Mouse (Mus musculus) kidney, postnatal 0 days (tissue): ENCODE data around the gene Skap2. TPM values are rescaled to one million over a fixed set of nuclear protein-coding genes. Genes with fewer than 3 reads are reported as not detected.

Experiments used
- ATAC-seq: fragments of 200-750 bp; cut with Nextera tagmentation; replicated peaks from 2 replicates; pipeline ENCODE4 v1.8.0; 2017; ENCODE audit warnings: low read depth, moderate number of reproducible peaks, moderate TSS enrichment, moderate library complexity; ENCODE audit not compliant: low FRiP score
- DNase-seq: peaks from one replicate; pipeline ENCODE4 v3.0.0-alpha.2; 2016; ENCODE audit warnings: low spot score
- H3K27ac ChIP-seq: fragments of 300-500 bp; sonication (generic); 2 replicates; pipeline ENCODE4 v1.5.1; 2014; ENCODE audit warnings: mild to moderate bottlenecking
- H3K27me3 ChIP-seq: fragments of 300-500 bp; sonication (generic); 2 replicates; pipeline ENCODE4 v1.6.1; 2014; ENCODE audit warnings: low read length, mixed read lengths; ENCODE audit not compliant: insufficient read depth
- H3K36me3 ChIP-seq: fragments of 300-500 bp; sonication (generic); 2 replicates; pipeline ENCODE4 v1.6.1; 2014; ENCODE audit warnings: low read length, mixed read lengths; ENCODE audit not compliant: insufficient read depth
- H3K4me1 ChIP-seq: fragments of 300-500 bp; sonication (generic); replicated peaks from 2 replicates; pipeline ENCODE4 v1.6.1; 2014; ENCODE audit warnings: antibody characterized with exemption, low read length, mixed read lengths; ENCODE audit not compliant: insufficient read depth
- H3K4me2 ChIP-seq: fragments of 300-500 bp; sonication (generic); 2 replicates; pipeline ENCODE4 v1.6.1; 2014; ENCODE audit warnings: mild to moderate bottlenecking, low read length, moderate library complexity, mixed read lengths
- H3K4me3 ChIP-seq: fragments of 300-500 bp; sonication (generic); replicated peaks from 2 replicates; pipeline ENCODE4 v1.5.1; 2014; ENCODE audit warnings: low read depth, low read length
- H3K9ac ChIP-seq: fragments of 300-500 bp; sonication (generic); 2 replicates; pipeline ENCODE4 v1.6.1; 2014; ENCODE audit warnings: low read depth, low read length
- H3K9me3 ChIP-seq: fragments of 300-500 bp; sonication (generic); replicated peaks from 2 replicates; pipeline ENCODE4 v1.6.1; 2016; ENCODE audit warnings: low read length, inconsistent platforms, mixed read lengths
- CTCF ChIP-seq: IDR thresholded peaks from 2 replicates; pipeline ENCODE4 v1.5.1; 2016; ENCODE audit warnings: antibody characterized with exemption, low read depth, mild to moderate bottlenecking, moderate library complexity
- WGBS: fragments of 180-500 bp; shearing (Covaris S2); extraction: QIAGEN DNeasy Blood & Tissue Kit; methylation state at CpG from one replicate; pipeline ENCODE4 v1.1.7; 2014; 5-methylcytosine and 5-hydroxymethylcytosine counted together
- polyA plus RNA-seq: library from polyadenylated mRNA; unstranded; fragments of >200 nt; fragmentation: Nextera tagmentation; extraction: Ambion mirVana; gene quantifications from 2 replicates; pipeline ENCODE4 v1.2.1, GENCODE M21; 2015

The Skap2 gene
- polyA plus RNA-seq, 1 experiment from 2014 or later, result 35.6 TPM

- no peak for ATAC-seq
- H3K27ac ChIP-seq, result no peak overlapping the region
Measured at GRCm38 (mm10) chr6:51898318-51898994, 113.9 kb downstream of the Skap2 start.

GRCm38 (mm10) chr6:51895753-51896152 is 116.6 kb downstream of the Skap2 start:
- H3K36me3 ChIP-seq, result no peaks in the 10 kb centered on the region
- no peak overlapping the region for H3K27ac ChIP-seq
- no peaks in the 10 kb centered on the region for H3K9me3 ChIP-seq
- 30% methylated on average over 3 of the region's 3 CpGs for WGBS
- no peak overlapping the region for H3K9ac ChIP-seq
- no peaks in the 10 kb centered on the region for H3K27me3 ChIP-seq
- H3K4me3 ChIP-seq, result no peak overlapping the region
- peak; percentile 81 for DNase-seq
- ATAC-seq, result no peak
- TF ChIP-seq CTCF, result no peak
- no peak overlapping the region for H3K4me2 ChIP-seq
- H3K4me1 ChIP-seq, result no peaks in the 10 kb centered on the region; the same call in 1 of the 2 replicates

More at GRCm38 (mm10) chr6:51898318-51898994, 113.9 kb downstream of the Skap2 start:
- Histone ChIP-seq H3K9ac (no peak overlapping the region), H3K4me3 (no peak overlapping the region), H3K4me1 (no peaks in the 10 kb centered on the region; the same call in 1 of the 2 replicates), H3K9me3 (no peaks in the 10 kb centered on the region), H3K4me2 (no peak overlapping the region), H3K27me3 (no peaks in the 10 kb centered on the region), H3K36me3 (no peaks in the 10 kb centered on the region)
- 48% methylated on average over 8 of the region's 8 CpGs for WGBS
- no peak for TF ChIP-seq CTCF
- DNase-seq, result no peak

GRCm38 (mm10) chr6:51894717-51895116 is 117.6 kb downstream of the Skap2 start:
- 45% methylated on average over 3 of the region's 3 CpGs for WGBS

DNA sequence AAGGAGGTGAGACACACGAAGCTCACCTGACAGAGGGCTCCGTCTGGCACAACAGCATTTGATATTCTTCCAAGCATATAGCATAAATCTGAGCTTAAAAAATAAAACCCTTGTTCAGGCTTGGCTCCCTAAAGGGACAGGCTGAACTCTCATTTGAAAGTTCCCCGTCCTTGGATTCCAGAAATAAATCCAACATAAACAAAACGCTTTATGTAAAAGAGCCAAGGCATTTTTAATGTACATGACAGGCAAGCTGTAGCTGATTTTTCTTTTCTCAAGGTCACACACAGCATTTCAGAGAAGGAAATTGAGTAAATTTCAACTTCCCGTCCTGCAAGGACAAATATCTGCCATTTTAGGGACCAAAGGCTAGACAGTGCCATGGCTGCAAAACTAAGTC is 122.0 kb downstream of the Skap2 start:
- ATAC-seq (no peak), DNase-seq (peak; percentile 75)
- H3K4me2 ChIP-seq, result no peak overlapping the region
- WGBS, result 55% methylated on average over 5 of the region's 5 CpGs
- TF ChIP-seq CTCF, result no peak
- no peaks in the 10 kb centered on the region for H3K27me3 ChIP-seq
- H3K9ac ChIP-seq, result no peak overlapping the region
- no peaks in the 10 kb centered on the region for H3K9me3 ChIP-seq
- H3K27ac ChIP-seq, result no peak overlapping the region
- no peaks in the 10 kb centered on the region for H3K36me3 ChIP-seq
- no peak overlapping the region for H3K4me3 ChIP-seq
- H3K4me1 ChIP-seq, result peaks cover 7% of the 10 kb centered on the region; the same call in 1 of the 2 replicates

More at GRCm38 (mm10) chr6:51894717-51895116, 117.6 kb downstream of the Skap2 start:
- H3K4me2 ChIP-seq, result no peak overlapping the region
- H3K9me3 ChIP-seq, result no peaks in the 10 kb centered on the region
- ATAC-seq (no peak), DNase-seq (peak; percentile 49)
- no peak overlapping the region for H3K27ac ChIP-seq
- no peaks in the 10 kb centered on the region for H3K27me3 ChIP-seq
- no peak for TF ChIP-seq CTCF
- peaks cover 7% of the 10 kb centered on the region; the same call in 1 of the 2 replicates for H3K4me1 ChIP-seq
- no peak overlapping the region for H3K9ac ChIP-seq
- H3K4me3 ChIP-seq, result no peak overlapping the region
- no peaks in the 10 kb centered on the region for H3K36me3 ChIP-seq

DNA sequence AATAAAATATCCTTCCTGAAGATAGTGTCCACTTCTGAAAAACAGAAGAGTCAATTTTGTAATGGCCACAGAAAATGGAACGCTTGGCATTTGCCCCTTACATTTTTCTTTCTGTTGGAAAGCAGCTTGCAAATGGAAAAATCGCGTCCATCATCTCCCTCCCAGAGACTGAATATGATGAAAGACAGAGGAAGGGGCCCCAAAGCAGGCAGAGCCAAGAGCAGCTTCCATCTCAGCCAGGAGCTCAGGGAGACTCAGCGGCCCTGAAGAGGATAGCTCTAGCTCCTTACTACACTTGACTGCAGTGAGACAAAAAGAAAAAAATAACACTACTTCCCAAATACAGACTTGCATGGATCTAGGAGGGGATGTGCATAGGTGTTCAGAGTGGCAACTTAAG is 122.5 kb downstream of the Skap2 start:
- no peak for TF ChIP-seq CTCF
- H3K4me2 ChIP-seq, result no peak overlapping the region
- no peak overlapping the region for H3K9ac ChIP-seq
- WGBS, result 60% methylated on average over 4 of the region's 4 CpGs
- H3K36me3 ChIP-seq, result no peaks in the 10 kb centered on the region
- 0 out of 2 replicates have a peak, but pooled peaks cover 7% of the 10 kb centered on the region for H3K4me1 ChIP-seq
- no peak for ATAC-seq
- no peak overlapping the region for H3K4me3 ChIP-seq
- DNase-seq, result no peak
- no peaks in the 10 kb centered on the region for H3K27me3 ChIP-seq
- no peak overlapping the region for H3K27ac ChIP-seq
- H3K9me3 ChIP-seq, result no peaks in the 10 kb centered on the region

- no peaks in the 10 kb centered on the region for H3K9me3 ChIP-seq
- H3K27me3 ChIP-seq, result no peaks in the 10 kb centered on the region
- H3K4me1 ChIP-seq, result 0 out of 2 replicates have a peak, but pooled peaks cover 7% of the 10 kb centered on the region
- no peak overlapping the region for H3K9ac ChIP-seq
- H3K4me3 ChIP-seq, result no peak overlapping the region
- TF ChIP-seq CTCF, result no peak
- DNase-seq (peak; percentile 78), ATAC-seq (no peak)
- 38% methylated on average over 3 of the region's 3 CpGs for WGBS
- no peaks in the 10 kb centered on the region for H3K36me3 ChIP-seq
- H3K27ac ChIP-seq, result peak overlapping the region; percentile 56
- H3K4me2 ChIP-seq, result no peak overlapping the region
Measured at GRCm38 (mm10) chr6:51886902-51887431, 125.4 kb downstream of the Skap2 start.
